Mouse (Mus musculus): Measurements from ENCODE around the gene Gsg1l. TPM values are rescaled to one million over a fixed set of nuclear protein-coding genes. Genes with fewer than 3 reads are reported as not detected.

Gsg1l gene
- polyA plus RNA-seq, 1 experiment from 2014 or later: 10.5 TPM

- no peak overlapping the region for H3K4me3 ChIP-seq (ENCODE audit: control insufficient read depth in 1 of 2, insufficient read depth in 1 of 2, low read depth in 1 of 2, low read length in 2 of 2)
- 82% methylated on average over 4 of the region's 4 CpGs for WGBS
- peaks cover 21 to 31% of the 10 kb centered on the region in 2 experiments for H3K4me1 ChIP-seq (ENCODE audit: control insufficient read depth in 2 of 2, insufficient read depth in 2 of 2, low read length in 2 of 2)
- no peak overlapping the region for H3K27ac ChIP-seq (replicated peaks in 1 of 2; ENCODE audit: control insufficient read depth in 1 of 2, insufficient read depth in 1 of 2, low read depth in 2 of 2, low read length in 2 of 2)
- no peak for ATAC-seq (ENCODE audit: insufficient number of reproducible peaks, insufficient read depth, low FRiP score, low read depth)
- H3K36me3 ChIP-seq (ENCODE audit: control insufficient read depth, insufficient read depth, low read length): no peaks in the 10 kb centered on the region
- H3K9ac ChIP-seq (ENCODE audit: low read length): no peak overlapping the region
- no peaks in the 10 kb centered on the region for H3K9me3 ChIP-seq (ENCODE audit: control insufficient read depth, low read length)
- no peak overlapping the region for H3K4me2 ChIP-seq (ENCODE audit: low read length)
- H3K27me3 ChIP-seq (ENCODE audit: control insufficient read depth, insufficient read depth, low read length): 0 out of 2 replicates have a peak, but pooled peaks cover 3% of the 10 kb centered on the region
Observed at GRCm38 (mm10) chr7:125897059-125897458, 185.2 kb downstream of the Gsg1l start.

- no peaks in the 10 kb centered on the region for H3K36me3 ChIP-seq (ENCODE audit: control insufficient read depth, insufficient read depth, low read length)
- H3K27ac ChIP-seq (replicated peaks in 1 of 2; ENCODE audit: control insufficient read depth in 1 of 2, insufficient read depth in 1 of 2, low read depth in 2 of 2, low read length in 2 of 2): no peak overlapping the region
- H3K4me2 ChIP-seq (ENCODE audit: low read length): no peak overlapping the region
- no peak overlapping the region for H3K9ac ChIP-seq (ENCODE audit: low read length)
- H3K4me1 ChIP-seq (ENCODE audit: control insufficient read depth in 2 of 2, insufficient read depth in 2 of 2, low read length in 2 of 2): peaks cover 0 to under 1% of the 10 kb centered on the region in 2 experiments; a peak in 2 of 4 replicates
- no peak for ATAC-seq (ENCODE audit: insufficient number of reproducible peaks, insufficient read depth, low FRiP score, low read depth)
- H3K4me3 ChIP-seq (ENCODE audit: control insufficient read depth in 1 of 2, insufficient read depth in 1 of 2, low read depth in 1 of 2, low read length in 2 of 2): no peak overlapping the region
- no peaks in the 10 kb centered on the region for H3K27me3 ChIP-seq (ENCODE audit: control insufficient read depth, insufficient read depth, low read length)
- no peaks in the 10 kb centered on the region for H3K9me3 ChIP-seq (ENCODE audit: control insufficient read depth, low read length)
- 86% methylated on average over 5 of the region's 5 CpGs for WGBS
Observed at GRCm38 (mm10) chr7:125893621-125894020, 188.6 kb downstream of the Gsg1l start.

GRCm38 (mm10) chr7:125888373-125888772 is 193.8 kb downstream of the Gsg1l start:
- Histone ChIP-seq H3K27me3 (ENCODE audit: control insufficient read depth, insufficient read depth, low read length) (no peaks in the 10 kb centered on the region), H3K36me3 (ENCODE audit: control insufficient read depth, insufficient read depth, low read length) (no peaks in the 10 kb centered on the region)
- 67% methylated on average over 12 of the region's 12 CpGs for WGBS

GRCm38 (mm10) chr7:125887761-125888160 is 194.4 kb downstream of the Gsg1l start:
- ATAC-seq (ENCODE audit: insufficient number of reproducible peaks, insufficient read depth, low FRiP score, low read depth): no peak
- Histone ChIP-seq H3K27me3 (ENCODE audit: control insufficient read depth, insufficient read depth, low read length) (no peaks in the 10 kb centered on the region), H3K9me3 (ENCODE audit: control insufficient read depth, low read length) (no peaks in the 10 kb centered on the region), H3K4me1 (ENCODE audit: control insufficient read depth in 2 of 2, insufficient read depth in 2 of 2, low read length in 2 of 2) (peaks cover 5 to 6% of the 10 kb centered on the region in 2 experiments; a peak in 2 of 4 replicates), H3K4me2 (ENCODE audit: low read length) (no peak overlapping the region), H3K36me3 (ENCODE audit: control insufficient read depth, insufficient read depth, low read length) (no peaks in the 10 kb centered on the region), H3K4me3 (ENCODE audit: control insufficient read depth in 1 of 2, insufficient read depth in 1 of 2, low read depth in 1 of 2, low read length in 2 of 2) (no peak overlapping the region), H3K9ac (ENCODE audit: low read length) (no peak overlapping the region), H3K27ac (replicated peaks in 1 of 2; ENCODE audit: control insufficient read depth in 1 of 2, insufficient read depth in 1 of 2, low read depth in 2 of 2, low read length in 2 of 2) (no peak overlapping the region)
- WGBS: 83% methylated on average over 5 of the region's 5 CpGs

More at GRCm38 (mm10) chr7:125888373-125888772, 193.8 kb downstream of the Gsg1l start:
- Histone ChIP-seq H3K27ac (replicated peaks in 1 of 2; ENCODE audit: control insufficient read depth in 1 of 2, insufficient read depth in 1 of 2, low read depth in 2 of 2, low read length in 2 of 2) (no peak overlapping the region), H3K9me3 (ENCODE audit: control insufficient read depth, low read length) (no peaks in the 10 kb centered on the region), H3K4me2 (ENCODE audit: low read length) (no peak overlapping the region), H3K4me3 (ENCODE audit: control insufficient read depth in 1 of 2, insufficient read depth in 1 of 2, low read depth in 1 of 2, low read length in 2 of 2) (no peak overlapping the region), H3K4me1 (ENCODE audit: control insufficient read depth in 2 of 2, insufficient read depth in 2 of 2, low read length in 2 of 2) (peaks cover 5 to 6% of the 10 kb centered on the region in 2 experiments; a peak in 2 of 4 replicates), H3K9ac (ENCODE audit: low read length) (no peak overlapping the region)
- ATAC-seq (ENCODE audit: insufficient number of reproducible peaks, insufficient read depth, low FRiP score, low read depth): no peak

DNA sequence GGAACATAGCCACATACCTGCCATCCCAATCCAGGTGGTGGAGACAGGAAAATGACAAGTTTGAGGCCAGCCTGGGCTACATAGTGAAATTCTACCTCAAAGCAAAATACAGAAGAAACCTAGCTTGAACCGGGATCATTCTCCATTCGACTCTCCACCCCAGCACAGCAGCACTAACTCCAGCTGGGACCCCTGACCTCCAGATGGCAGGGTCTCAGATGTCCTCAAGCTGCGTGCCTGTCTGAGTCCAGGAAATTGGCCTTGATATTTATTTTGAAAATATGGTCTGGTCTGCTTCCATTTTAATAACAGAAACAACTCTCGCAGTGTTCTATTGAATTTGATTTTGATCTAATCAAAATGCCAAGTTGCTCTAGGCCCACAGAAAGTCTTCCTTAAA is 195.1 kb downstream of the Gsg1l start:
- Histone ChIP-seq H3K27ac (replicated peaks in 1 of 2; ENCODE audit: control insufficient read depth in 1 of 2, insufficient read depth in 1 of 2, low read depth in 2 of 2, low read length in 2 of 2) (no peak overlapping the region), H3K4me3 (ENCODE audit: control insufficient read depth in 1 of 2, insufficient read depth in 1 of 2, low read depth in 1 of 2, low read length in 2 of 2) (no peak overlapping the region), H3K4me1 (ENCODE audit: control insufficient read depth in 2 of 2, insufficient read depth in 2 of 2, low read length in 2 of 2) (peaks cover 5 to 6% of the 10 kb centered on the region in 2 experiments; a peak in 2 of 4 replicates), H3K36me3 (ENCODE audit: control insufficient read depth, insufficient read depth, low read length) (no peaks in the 10 kb centered on the region), H3K27me3 (ENCODE audit: control insufficient read depth, insufficient read depth, low read length) (no peaks in the 10 kb centered on the region), H3K9me3 (ENCODE audit: control insufficient read depth, low read length) (no peaks in the 10 kb centered on the region), H3K9ac (ENCODE audit: low read length) (no peak overlapping the region), H3K4me2 (ENCODE audit: low read length) (no peak overlapping the region)
- 87% methylated on average over 4 of the region's 4 CpGs for WGBS
- no peak for ATAC-seq (ENCODE audit: insufficient number of reproducible peaks, insufficient read depth, low FRiP score, low read depth)

GRCm38 (mm10) chr7:125886116-125886680 is 196.0 kb downstream of the Gsg1l start:
- H3K4me1 ChIP-seq (ENCODE audit: control insufficient read depth in 2 of 2, insufficient read depth in 2 of 2, low read length in 2 of 2): peaks cover 5 to 10% of the 10 kb centered on the region in 2 experiments; a peak in 2 of 4 replicates
- no peak for ATAC-seq (ENCODE audit: insufficient number of reproducible peaks, insufficient read depth, low FRiP score, low read depth)
- H3K36me3 ChIP-seq (ENCODE audit: control insufficient read depth, insufficient read depth, low read length): no peaks in the 10 kb centered on the region
- H3K4me2 ChIP-seq (ENCODE audit: low read length): no peak overlapping the region
- no peaks in the 10 kb centered on the region for H3K9me3 ChIP-seq (ENCODE audit: control insufficient read depth, low read length)
- no peak overlapping the region for H3K27ac ChIP-seq (replicated peaks in 1 of 2; ENCODE audit: control insufficient read depth in 1 of 2, insufficient read depth in 1 of 2, low read depth in 2 of 2, low read length in 2 of 2)
- no peak overlapping the region for H3K4me3 ChIP-seq (ENCODE audit: control insufficient read depth in 1 of 2, insufficient read depth in 1 of 2, low read depth in 1 of 2, low read length in 2 of 2)
- no peaks in the 10 kb centered on the region for H3K27me3 ChIP-seq (ENCODE audit: control insufficient read depth, insufficient read depth, low read length)
- WGBS: 60% methylated on average over 4 of the region's 4 CpGs
- H3K9ac ChIP-seq (ENCODE audit: low read length): no peak overlapping the region

- ATAC-seq (ENCODE audit: insufficient number of reproducible peaks, insufficient read depth, low FRiP score, low read depth): no peak
- Histone ChIP-seq H3K27ac (replicated peaks in 1 of 2; ENCODE audit: control insufficient read depth in 1 of 2, insufficient read depth in 1 of 2, low read depth in 2 of 2, low read length in 2 of 2) (no peak overlapping the region), H3K9me3 (ENCODE audit: control insufficient read depth, low read length) (no peaks in the 10 kb centered on the region), H3K4me1 (ENCODE audit: control insufficient read depth in 2 of 2, insufficient read depth in 2 of 2, low read length in 2 of 2) (peaks cover 5 to 10% of the 10 kb centered on the region in 2 experiments; a peak in 2 of 4 replicates), H3K4me2 (ENCODE audit: low read length) (no peak overlapping the region), H3K36me3 (ENCODE audit: control insufficient read depth, insufficient read depth, low read length) (no peaks in the 10 kb centered on the region), H3K4me3 (ENCODE audit: control insufficient read depth in 1 of 2, insufficient read depth in 1 of 2, low read depth in 1 of 2, low read length in 2 of 2) (no peak overlapping the region), H3K9ac (ENCODE audit: low read length) (no peak overlapping the region), H3K27me3 (ENCODE audit: control insufficient read depth, insufficient read depth, low read length) (no peaks in the 10 kb centered on the region)
- 85% methylated on average over 2 of the region's 2 CpGs for WGBS
Observed at GRCm38 (mm10) chr7:125883232-125883631, 199.0 kb downstream of the Gsg1l start.

DNA sequence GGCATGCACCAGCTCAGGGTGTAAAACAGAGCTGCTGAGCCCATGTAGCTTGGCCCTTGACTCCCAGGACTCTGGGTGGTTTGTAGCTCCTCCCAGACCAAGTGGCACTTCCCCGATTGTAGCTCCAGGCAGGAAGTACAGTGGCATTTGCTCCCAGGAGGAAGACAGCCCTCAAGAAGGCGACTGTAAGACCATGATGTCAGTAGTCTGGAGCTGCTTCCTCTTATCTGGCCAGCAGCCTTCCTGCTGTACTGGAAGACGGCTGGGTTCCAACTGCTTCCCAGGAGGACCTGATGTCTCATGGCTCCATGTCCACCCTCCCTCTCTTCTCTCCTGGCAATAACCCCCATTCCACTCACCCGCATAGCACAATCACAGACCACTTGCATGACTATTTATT is 204.2 kb downstream of the Gsg1l start:
- no peak overlapping the region for H3K9ac ChIP-seq (ENCODE audit: low read length)
- no peaks in the 10 kb centered on the region for H3K36me3 ChIP-seq (ENCODE audit: control insufficient read depth, insufficient read depth, low read length)
- ATAC-seq (ENCODE audit: insufficient number of reproducible peaks, insufficient read depth, low FRiP score, low read depth): no peak
- H3K4me3 ChIP-seq (ENCODE audit: control insufficient read depth in 1 of 2, insufficient read depth in 1 of 2, low read depth in 1 of 2, low read length in 2 of 2): no peak overlapping the region
- peak overlapping the region in 1 of 2 experiments; percentile 12; a peak in 1 of 4 replicates for H3K27ac ChIP-seq (replicated peaks in 1 of 2; ENCODE audit: control insufficient read depth in 1 of 2, insufficient read depth in 1 of 2, low read depth in 2 of 2, low read length in 2 of 2)
- 41% methylated on average over 4 of the region's 4 CpGs for WGBS
- H3K27me3 ChIP-seq (ENCODE audit: control insufficient read depth, insufficient read depth, low read length): no peaks in the 10 kb centered on the region
- H3K4me1 ChIP-seq (ENCODE audit: control insufficient read depth in 2 of 2, insufficient read depth in 2 of 2, low read length in 2 of 2): peaks cover 15 to 20% of the 10 kb centered on the region in 2 experiments
- H3K4me2 ChIP-seq (ENCODE audit: low read length): no peak overlapping the region
- H3K9me3 ChIP-seq (ENCODE audit: control insufficient read depth, low read length): no peaks in the 10 kb centered on the region

Data from heart, embryonic 14.5 days (tissue).